Mouse (Mus musculus) v-Abl transformed pro-B cells (cell line): ENCODE measurements around the gene Onecut3.

Experiments
- in situ Hi-C, 2 experiments: fragments of 400-800 bp; cut with MboI; formaldehyde crosslinking; loops; one replicate each; pipeline ENCODE4 v1.15.1; 2025; ENCODE audit not compliant: unreplicated experiment in 2 of 2

Onecut3 gene

DNA sequence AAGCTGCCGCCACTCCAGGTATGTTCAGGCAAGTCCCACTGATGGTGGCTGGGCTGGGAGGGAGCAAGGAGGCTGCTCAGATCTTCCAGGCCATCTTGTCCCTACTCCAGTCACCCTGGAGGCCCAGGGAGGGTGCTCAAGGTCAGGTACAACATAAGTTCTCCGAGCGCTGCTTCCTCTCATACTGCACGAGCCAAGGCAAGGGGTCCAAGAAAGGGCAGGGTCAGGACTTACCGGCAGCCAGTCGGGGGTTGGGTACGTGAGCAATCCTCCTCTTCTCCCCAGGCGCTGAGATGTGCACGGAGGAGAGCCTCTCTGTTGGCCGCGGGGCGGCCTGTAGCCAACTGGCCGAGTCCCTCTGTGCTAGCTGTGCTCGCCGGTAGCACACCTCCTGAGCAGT, 52.9 kb downstream of the Onecut3 start:
- in situ Hi-C loops: loop anchor here in 1 of 2 experiments (5.0 kb wide), 1 partner anchor 100 kb away; no protein-coding TSS in a partner anchor

- in situ Hi-C loops: loop anchor here in 1 of 2 experiments (5.0 kb wide), 1 partner anchor 101 kb away; no protein-coding TSS in a partner anchor
Measured at GRCm38 (mm10) chr10:80548428-80549006, 53.9 kb downstream of the Onecut3 start.

DNA sequence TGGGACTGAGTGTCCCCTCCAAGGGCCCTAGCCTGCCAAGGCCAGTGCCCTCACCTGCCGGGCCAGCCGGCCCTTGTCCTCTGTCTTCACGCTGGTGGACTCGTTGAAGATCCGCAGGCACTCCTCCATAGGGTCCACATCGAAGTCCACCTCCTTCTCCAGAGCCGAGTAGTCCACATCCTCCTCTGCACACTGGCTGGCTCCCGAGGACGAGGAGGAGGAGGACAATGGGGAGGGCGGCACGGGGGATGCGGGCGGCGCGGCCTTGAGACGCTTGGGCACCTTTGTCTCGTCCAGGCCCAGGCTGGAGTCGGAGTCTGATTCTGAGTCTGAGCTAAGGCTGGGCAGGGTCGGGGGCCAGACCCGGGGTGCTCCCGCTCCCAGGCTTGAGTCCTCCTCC, 54.6 kb downstream of the Onecut3 start:
- in situ Hi-C loops: loop anchor here in 1 of 2 experiments (5.0 kb wide), 1 partner anchor 102 kb away; no protein-coding TSS in a partner anchor

GRCm38 (mm10) chr10:80552364-80552763, 57.7 kb downstream of the Onecut3 start:
- in situ Hi-C loops: loop anchor here in 1 of 2 experiments (5.0 to 25.0 kb wide), 2 partner anchors 105 to 335 kb away; no protein-coding TSS in a partner anchor

GRCm38 (mm10) chr10:80553575-80553974, 58.9 kb downstream of the Onecut3 start:
- in situ Hi-C loops: loop anchor here in 1 of 2 experiments (5.0 to 25.0 kb wide), 2 partner anchors 106 to 334 kb away; no protein-coding TSS in a partner anchor

DNA sequence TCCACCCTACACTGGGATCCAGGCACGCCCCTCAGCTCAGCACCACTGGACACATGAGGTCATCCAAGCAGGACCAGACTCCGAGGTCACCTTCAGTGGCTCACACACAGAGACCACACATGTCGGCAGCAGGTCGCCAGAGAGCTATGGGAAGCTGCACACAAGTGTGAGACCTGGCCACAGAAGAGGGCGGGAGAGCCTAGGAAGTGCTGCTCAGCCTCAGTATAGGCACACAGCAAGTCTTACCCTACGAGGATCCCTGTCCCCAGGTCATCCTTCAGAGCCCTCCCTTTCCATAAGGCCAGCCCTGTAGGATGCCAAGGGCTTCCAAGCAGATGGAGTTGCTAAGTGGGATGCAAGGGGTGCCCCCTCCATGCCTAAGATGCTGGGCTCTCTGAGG, 59.4 kb downstream of the Onecut3 start:
- in situ Hi-C loops: loop anchor here in 1 of 2 experiments (5.0 to 25.0 kb wide), 2 partner anchors 107 to 333 kb away; no protein-coding TSS in a partner anchor

DNA sequence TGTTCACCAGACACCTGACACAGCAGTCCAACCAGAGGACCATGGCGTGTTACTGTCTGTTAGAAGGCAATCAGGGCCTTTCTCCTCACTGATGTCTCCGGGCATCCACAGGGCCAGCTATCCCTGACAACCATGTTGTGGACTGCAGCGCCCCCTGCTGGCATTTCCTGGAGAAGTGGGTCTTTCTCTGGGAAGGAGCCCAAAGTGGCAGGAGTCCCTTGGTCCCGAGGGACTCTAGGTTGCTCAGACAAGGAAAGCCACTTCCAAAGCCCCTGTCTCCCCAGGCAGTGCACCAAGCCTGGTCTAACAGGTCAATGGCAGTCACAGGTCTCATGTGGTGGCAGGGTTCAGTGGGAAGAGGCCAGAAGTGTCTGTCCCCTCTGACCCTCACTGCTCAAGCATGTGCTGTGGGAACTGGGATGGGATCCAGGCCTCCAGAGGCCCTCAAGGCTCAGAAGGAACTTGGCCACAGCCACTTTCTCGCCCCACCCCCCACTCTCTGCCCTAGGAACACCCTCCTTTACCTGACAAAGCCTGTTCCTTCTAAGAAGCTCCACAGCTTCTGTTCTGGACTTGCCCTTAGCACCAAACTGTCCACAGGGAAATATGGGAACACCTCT, 62.8 kb downstream of the Onecut3 start:
- in situ Hi-C loops: loop anchor here (5.0 to 25.0 kb wide), 2 partner anchors 35 to 330 kb away; no protein-coding TSS in a partner anchor

- in situ Hi-C loops: loop anchor here (5.0 to 25.0 kb wide), 2 partner anchors 37 to 328 kb away; no protein-coding TSS in a partner anchor
Measured at GRCm38 (mm10) chr10:80559431-80559830, 64.8 kb downstream of the Onecut3 start.

GRCm38 (mm10) chr10:80560621-80561020, 66.0 kb downstream of the Onecut3 start:
- in situ Hi-C loops: loop anchor here in 1 of 2 experiments (25.0 kb wide), 1 partner anchor 327 kb away; no protein-coding TSS in a partner anchor

DNA sequence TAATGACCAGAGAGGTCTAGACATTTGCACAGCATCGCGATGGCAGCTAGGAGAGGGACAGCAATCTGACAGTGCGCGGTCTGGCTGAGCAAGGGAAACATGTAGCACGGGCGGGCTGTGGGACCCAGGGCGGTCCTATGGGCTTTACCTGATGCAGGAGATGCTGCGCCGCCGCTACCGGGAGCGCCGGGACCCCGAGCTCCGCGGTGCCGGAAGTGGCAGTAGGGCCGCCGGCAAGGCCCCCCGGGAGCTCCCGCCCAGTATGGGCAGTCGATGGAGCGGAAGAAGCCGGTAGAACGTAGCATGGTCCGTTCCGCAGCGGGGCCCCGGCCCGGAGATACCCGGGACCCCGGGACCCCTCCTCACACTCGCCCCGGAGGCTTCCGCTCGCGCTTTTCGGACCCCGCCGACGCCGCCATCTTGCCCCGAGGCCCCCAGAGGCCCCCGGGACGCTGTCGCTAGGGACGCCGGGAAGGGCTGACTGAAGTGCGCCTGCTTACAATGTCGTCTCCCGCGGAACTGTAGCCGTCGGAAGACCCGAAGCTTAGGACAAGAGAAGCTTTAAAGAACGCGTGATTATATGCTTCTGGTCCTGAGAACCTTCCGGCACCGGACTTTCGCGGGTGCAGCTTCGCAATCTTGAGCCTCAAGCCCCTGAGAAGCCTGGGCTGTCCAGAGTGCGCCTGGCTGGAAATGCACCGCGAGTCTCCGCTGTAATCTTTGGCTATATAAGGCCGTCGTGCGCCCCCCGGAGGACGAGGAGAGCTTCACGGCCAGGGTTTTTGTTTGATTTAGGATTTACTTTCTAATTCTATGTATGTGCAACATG, 66.7 kb downstream of the Onecut3 start, which contains the start of gene Rexo1:
Gene Rexo1 (minus strand): TSS at position 445 of the 829 bp plus-strand sequence.
- in situ Hi-C loops: loop anchor here in 1 of 2 experiments (25.0 kb wide), 1 partner anchor 326 kb away; no protein-coding TSS in a partner anchor

GRCm38 (mm10) chr10:80566375-80567092, 71.9 kb downstream of the Onecut3 start:
- in situ Hi-C loops: loop anchor here in 1 of 2 experiments (25.0 kb wide), 1 partner anchor 321 kb away; no protein-coding TSS in a partner anchor
